Mouse (Mus musculus): ENCODE results near the gene Aifm3.

Aifm3 gene

DNA sequence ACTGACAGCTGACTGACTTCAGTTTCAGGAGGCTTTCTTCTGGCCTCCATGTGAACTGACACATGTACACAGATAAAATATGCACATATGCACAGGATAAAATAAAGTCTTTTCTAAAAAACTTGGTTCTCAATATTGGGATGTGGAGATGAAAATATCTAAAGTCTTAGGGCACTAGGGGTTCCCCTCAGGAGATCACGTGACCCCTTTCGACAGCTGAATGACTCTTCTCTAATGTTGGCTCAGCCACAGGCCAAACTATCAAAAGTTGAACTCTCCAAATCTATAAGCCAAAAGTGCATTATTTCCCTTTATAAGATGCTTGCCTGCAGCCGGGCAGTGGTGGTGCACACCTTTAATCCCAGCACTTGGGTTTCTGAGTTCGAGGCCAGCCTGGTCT, 66.8 kb downstream of the Aifm3 start:
- no peak for DNase-seq

DNA sequence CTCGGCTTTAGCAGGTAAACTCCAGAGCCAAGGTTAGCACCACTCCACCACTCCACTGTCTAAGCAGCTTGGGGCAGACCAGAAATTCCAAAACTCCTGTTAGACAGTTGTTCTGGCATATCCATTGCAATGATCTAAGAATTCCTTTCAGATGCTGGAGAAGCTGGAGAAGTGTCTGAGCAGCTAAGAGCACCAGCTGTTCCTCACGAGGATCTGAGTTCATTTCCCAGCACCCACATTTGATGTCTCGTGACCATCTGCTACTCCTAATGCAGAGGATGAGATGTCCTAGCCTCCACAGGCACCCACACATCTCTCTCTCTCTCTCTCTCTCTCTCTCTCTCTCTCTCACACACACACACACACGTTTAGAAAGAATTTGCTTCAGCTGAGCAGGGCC, 67.5 kb downstream of the Aifm3 start:
- DNase-seq = no peak

Data from right cerebral cortex, postnatal 14 days (tissue).